Mouse (Mus musculus): ENCODE data around the gene Mpc1.

- TF ChIP-seq MYOG (IDR thresholded peaks at IDR 0.05; ENCODE audit: control insufficient read depth, extremely low read depth, insufficient read length) (no peak), CTCF (IDR thresholded peaks at IDR 0.05; ENCODE audit: control insufficient read depth, insufficient read depth, insufficient read length) (no peak), MAX (IDR thresholded peaks at IDR 0.05) (no peak), MYOD1 (IDR thresholded peaks at IDR 0.05; ENCODE audit: control insufficient read depth, insufficient read length, low read depth) (no peak), CEBPB (IDR thresholded peaks at IDR 0.05; ENCODE audit: low read depth) (no peak)
These were observed 8.0 kb downstream of the Mpc1 start for GRCm38 (mm10) chr17:8290736-8291135.

Measured in C2C12 (cell line).